Mouse (Mus musculus) lung, embryonic 15.5 days (tissue): ENCODE results near the gene Slc4a1. TPM values are rescaled to one million over a fixed set of nuclear protein-coding genes. Genes with fewer than 3 reads are reported as not detected.

Experiments
- ATAC-seq: fragments of 200-750 bp; cut with Nextera tagmentation; 2 replicates; pipeline ENCODE4 v1.8.0; 2017; ENCODE audit warnings: moderate number of reproducible peaks, borderline replicate concordance; ENCODE audit not compliant: low FRiP score, low TSS enrichment; ENCODE audit errors: extremely low read depth
- H3K27ac ChIP-seq: fragments of 300-500 bp; sonication (generic); 2 replicates; pipeline ENCODE4 v1.5.1; 2015; ENCODE audit warnings: moderate library complexity, mild to moderate bottlenecking, inconsistent platforms
- H3K27me3 ChIP-seq: fragments of 300-500 bp; sonication (generic); 2 replicates; pipeline ENCODE4 v1.6.1; 2015; ENCODE audit warnings: inconsistent platforms
- H3K36me3 ChIP-seq: fragments of 300-500 bp; sonication (generic); 2 replicates; pipeline ENCODE4 v1.6.1; 2015; ENCODE audit warnings: inconsistent platforms
- H3K4me1 ChIP-seq: fragments of 300-500 bp; sonication (generic); 2 replicates; pipeline ENCODE4 v1.6.1; 2015; ENCODE audit warnings: inconsistent platforms
- H3K4me2 ChIP-seq: fragments of 300-500 bp; sonication (generic); 2 replicates; pipeline ENCODE4 v1.6.1; 2015; ENCODE audit warnings: inconsistent platforms, mild to moderate bottlenecking, moderate library complexity
- H3K4me3 ChIP-seq: fragments of 300-500 bp; sonication (generic); 2 replicates; pipeline ENCODE4 v1.5.1; 2015; ENCODE audit warnings: mild to moderate bottlenecking, inconsistent platforms
- H3K9ac ChIP-seq: fragments of 300-500 bp; sonication (generic); 2 replicates; pipeline ENCODE4 v1.6.1; 2015; ENCODE audit warnings: inconsistent platforms
- H3K9me3 ChIP-seq: fragments of 300-500 bp; sonication (generic); 2 replicates; pipeline ENCODE4 v1.6.1; 2016; ENCODE audit warnings: inconsistent platforms
- WGBS: fragments of 180-500 bp; shearing (Covaris S2); methylation state at CpG from one replicate; pipeline ENCODE4 v1.1.7; 2015; 5-methylcytosine and 5-hydroxymethylcytosine counted together
- polyA plus RNA-seq: library from polyadenylated mRNA; unstranded; fragments of >200 nt; fragmentation: Nextera tagmentation; extraction: Ambion mirVana; gene quantifications from 2 replicates; pipeline ENCODE4 v1.2.1, GENCODE M21; 2015

The Slc4a1 gene
- polyA plus RNA-seq, 1 experiment from 2014 or later: 10.1 TPM

- 67% methylated on average over 1 of the region's 1 CpGs for WGBS
- no peak overlapping the region for H3K9ac ChIP-seq
- no peaks in the 10 kb centered on the region for H3K4me1 ChIP-seq
- H3K4me3 ChIP-seq: no peak overlapping the region
- no peaks in the 10 kb centered on the region for H3K36me3 ChIP-seq
- no peak for ATAC-seq
- H3K27ac ChIP-seq: no peak overlapping the region
- H3K27me3 ChIP-seq: no peaks in the 10 kb centered on the region
- no peaks in the 10 kb centered on the region for H3K9me3 ChIP-seq
- H3K4me2 ChIP-seq: no peak overlapping the region
These were observed 17.5 kb upstream of the Slc4a1 start for GRCm38 (mm10) chr11:102383365-102384136.

- H3K4me2 ChIP-seq: no peak overlapping the region
- WGBS: 72% methylated on average over 3 of the region's 3 CpGs
- H3K9ac ChIP-seq: no peak overlapping the region
- H3K4me1 ChIP-seq: no peaks in the 10 kb centered on the region
- H3K9me3 ChIP-seq: no peaks in the 10 kb centered on the region
- no peak overlapping the region for H3K4me3 ChIP-seq
- no peaks in the 10 kb centered on the region for H3K36me3 ChIP-seq
- no peak overlapping the region for H3K27ac ChIP-seq
- ATAC-seq: no peak
- no peaks in the 10 kb centered on the region for H3K27me3 ChIP-seq
These were observed 16.8 kb upstream of the Slc4a1 start for GRCm38 (mm10) chr11:102382794-102383193.

- Histone ChIP-seq H3K9me3 (no peaks in the 10 kb centered on the region), H3K36me3 (no peaks in the 10 kb centered on the region), H3K4me3 (no peak overlapping the region), H3K4me2 (no peak overlapping the region), H3K9ac (no peak overlapping the region), H3K27me3 (peaks cover 3% of the 10 kb centered on the region; the same call in 1 of the 2 replicates), H3K4me1 (peaks cover 1% of the 10 kb centered on the region), H3K27ac (no peak overlapping the region)
- no peak for ATAC-seq
- WGBS: 23% methylated on average over 4 of the region's 4 CpGs
These were observed 15.5 kb upstream of the Slc4a1 start for GRCm38 (mm10) chr11:102381341-102382100.

- H3K36me3 ChIP-seq: no peaks in the 10 kb centered on the region
- no peak overlapping the region for H3K27ac ChIP-seq
- H3K4me2 ChIP-seq: no peak overlapping the region
- 54% methylated on average over 5 of the region's 5 CpGs for WGBS
- no peak for ATAC-seq
- peaks cover 3% of the 10 kb centered on the region; the same call in 1 of the 2 replicates for H3K27me3 ChIP-seq
- H3K4me3 ChIP-seq: no peak overlapping the region
- peaks cover 15% of the 10 kb centered on the region for H3K4me1 ChIP-seq
- no peak overlapping the region for H3K9ac ChIP-seq
- H3K9me3 ChIP-seq: no peaks in the 10 kb centered on the region
These were observed 14.1 kb upstream of the Slc4a1 start for GRCm38 (mm10) chr11:102380091-102380490.

GRCm38 (mm10) chr11:102377186-102377585 is 11.2 kb upstream of the Slc4a1 start:
- Histone ChIP-seq H3K9me3 (no peaks in the 10 kb centered on the region), H3K4me3 (no peak overlapping the region), H3K27ac (no peak overlapping the region), H3K4me1 (peaks cover 19% of the 10 kb centered on the region), H3K36me3 (no peaks in the 10 kb centered on the region), H3K4me2 (no peak overlapping the region), H3K9ac (no peak overlapping the region), H3K27me3 (peaks cover 3% of the 10 kb centered on the region; the same call in 1 of the 2 replicates)
- no peak for ATAC-seq
- 57% methylated on average over 12 of the region's 12 CpGs for WGBS

GRCm38 (mm10) chr11:102376196-102376835 is 10.3 kb upstream of the Slc4a1 start:
- no peaks in the 10 kb centered on the region for H3K9me3 ChIP-seq
- H3K27ac ChIP-seq: no peak overlapping the region
- H3K4me3 ChIP-seq: no peak overlapping the region
- no peak for ATAC-seq
- H3K9ac ChIP-seq: no peak overlapping the region
- H3K4me1 ChIP-seq: peaks cover 19% of the 10 kb centered on the region
- 15% methylated on average over 8 of the region's 8 CpGs for WGBS
- no peaks in the 10 kb centered on the region for H3K36me3 ChIP-seq
- peaks cover 3% of the 10 kb centered on the region; the same call in 1 of the 2 replicates for H3K27me3 ChIP-seq
- H3K4me2 ChIP-seq: peak overlapping the region; percentile 50

GRCm38 (mm10) chr11:102375196-102376173 is 9.5 kb upstream of the Slc4a1 start:
- Histone ChIP-seq H3K4me1 (peaks cover 19% of the 10 kb centered on the region), H3K4me2 (peak overlapping the region; percentile 50), H3K27me3 (peaks cover 3% of the 10 kb centered on the region; the same call in 1 of the 2 replicates), H3K9me3 (no peaks in the 10 kb centered on the region), H3K27ac (no peak overlapping the region), H3K36me3 (no peaks in the 10 kb centered on the region), H3K4me3 (peak overlapping the region; percentile 17), H3K9ac (peak overlapping the region; percentile 28; the same call in 1 of the 2 replicates)
- peak; percentile 73; the same call in 1 of the 2 replicates for ATAC-seq
- WGBS: 3% methylated on average over 23 of the region's 23 CpGs

- H3K9me3 ChIP-seq: no peaks in the 10 kb centered on the region
- peaks cover 19% of the 10 kb centered on the region for H3K4me1 ChIP-seq
- H3K36me3 ChIP-seq: no peaks in the 10 kb centered on the region
- H3K4me2 ChIP-seq: no peak overlapping the region
- ATAC-seq: no peak
- H3K27me3 ChIP-seq: peaks cover 3% of the 10 kb centered on the region; the same call in 1 of the 2 replicates
- no peak overlapping the region for H3K4me3 ChIP-seq
- H3K9ac ChIP-seq: no peak overlapping the region
- no peak overlapping the region for H3K27ac ChIP-seq
- WGBS: 76% methylated on average over 7 of the region's 7 CpGs
These were observed 8.2 kb upstream of the Slc4a1 start for GRCm38 (mm10) chr11:102374108-102374725.

- H3K36me3 ChIP-seq: no peaks in the 10 kb centered on the region
- peaks cover 3% of the 10 kb centered on the region; the same call in 1 of the 2 replicates for H3K27me3 ChIP-seq
- no peak overlapping the region for H3K27ac ChIP-seq
- 28% methylated on average over 2 of the region's 2 CpGs for WGBS
- no peak for ATAC-seq
- H3K9ac ChIP-seq: no peak overlapping the region
- no peak overlapping the region for H3K4me2 ChIP-seq
- peaks cover 19% of the 10 kb centered on the region for H3K4me1 ChIP-seq
- H3K9me3 ChIP-seq: no peaks in the 10 kb centered on the region
- no peak overlapping the region for H3K4me3 ChIP-seq
These were observed 7.6 kb upstream of the Slc4a1 start for GRCm38 (mm10) chr11:102373646-102374045.

GRCm38 (mm10) chr11:102372936-102373335 is 6.9 kb upstream of the Slc4a1 start:
- no peak overlapping the region for H3K4me2 ChIP-seq
- H3K4me3 ChIP-seq: no peak overlapping the region
- H3K9ac ChIP-seq: no peak overlapping the region
- H3K4me1 ChIP-seq: peaks cover 19% of the 10 kb centered on the region
- H3K36me3 ChIP-seq: no peaks in the 10 kb centered on the region
- ATAC-seq: peak; percentile 41; the same call in 1 of the 2 replicates
- H3K27ac ChIP-seq: no peak overlapping the region
- WGBS: 48% methylated on average over 14 of the region's 14 CpGs
- no peaks in the 10 kb centered on the region for H3K9me3 ChIP-seq
- peaks cover 3% of the 10 kb centered on the region; the same call in 1 of the 2 replicates for H3K27me3 ChIP-seq
